Mouse (Mus musculus) Muller cell, postnatal 12 days (primary cell): Measurements from ENCODE around the gene Fgf3.
"Not testable (repeated sequence)": the region's sequence is repeated elsewhere in the genome, so short reads cannot be mapped to it uniquely, and the experiment has no call there.

Experiments used
- DNase-seq: peaks from one replicate; pipeline ENCODE4 v3.0.0-alpha.2; 2015; ENCODE audit errors: inconsistent ontology term

Fgf3 gene

GRCm38 (mm10) chr7:144857826-144858342 is 20.0 kb downstream of the Fgf3 start:
- no peak for DNase-seq

DNA sequence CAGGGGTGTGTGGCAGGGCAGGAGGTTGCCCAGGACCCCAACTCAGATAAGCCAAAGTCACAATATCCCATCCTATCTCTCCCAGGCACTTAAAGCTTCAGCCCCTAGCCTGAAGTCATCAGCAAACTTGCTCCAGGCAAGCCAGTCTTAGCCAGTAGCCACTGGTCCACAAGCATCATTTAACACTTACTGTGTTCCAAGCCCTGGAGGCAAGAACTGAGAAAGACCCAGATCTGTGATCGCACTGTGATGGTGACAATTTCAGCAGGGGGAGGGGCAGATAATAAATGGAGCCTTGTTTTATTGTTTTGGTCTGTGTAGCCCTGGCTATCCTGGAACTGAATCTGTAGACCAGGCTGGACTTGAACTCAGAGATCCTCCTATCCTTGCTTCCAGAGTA is 20.8 kb downstream of the Fgf3 start:
- DNase-seq, result no peak

- DNase-seq, result no peak
These were observed 23.3 kb downstream of the Fgf3 start for GRCm38 (mm10) chr7:144861056-144861768.

GRCm38 (mm10) chr7:144861769-144862070 is 23.8 kb downstream of the Fgf3 start:
- DNase-seq, result peak; percentile 25

DNA sequence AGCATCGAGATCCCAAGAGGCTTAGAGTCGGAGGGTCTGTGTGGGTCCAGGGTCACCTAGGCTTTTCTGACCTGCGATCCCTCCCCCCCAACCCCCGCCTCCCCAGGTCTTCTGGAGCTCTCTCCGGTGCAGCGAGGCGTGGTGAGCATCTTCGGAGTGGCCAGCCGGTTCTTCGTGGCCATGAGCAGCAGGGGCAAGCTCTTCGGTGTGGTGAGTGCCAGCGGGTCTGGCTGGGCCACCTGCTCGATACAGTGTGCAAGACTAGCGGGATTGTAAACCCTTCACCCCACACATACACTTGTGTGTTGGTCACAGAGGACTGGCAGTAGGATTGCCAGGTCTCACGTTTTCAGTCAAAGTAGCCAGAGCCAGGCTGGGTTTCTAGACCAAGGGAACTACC is 24.2 kb downstream of the Fgf3 start:
- no peak for DNase-seq

GRCm38 (mm10) chr7:144862712-144863111 is 24.8 kb downstream of the Fgf3 start:
- no peak for DNase-seq

- DNase-seq, result no peak
These were observed 25.3 kb downstream of the Fgf3 start for GRCm38 (mm10) chr7:144863196-144863595.

DNA sequence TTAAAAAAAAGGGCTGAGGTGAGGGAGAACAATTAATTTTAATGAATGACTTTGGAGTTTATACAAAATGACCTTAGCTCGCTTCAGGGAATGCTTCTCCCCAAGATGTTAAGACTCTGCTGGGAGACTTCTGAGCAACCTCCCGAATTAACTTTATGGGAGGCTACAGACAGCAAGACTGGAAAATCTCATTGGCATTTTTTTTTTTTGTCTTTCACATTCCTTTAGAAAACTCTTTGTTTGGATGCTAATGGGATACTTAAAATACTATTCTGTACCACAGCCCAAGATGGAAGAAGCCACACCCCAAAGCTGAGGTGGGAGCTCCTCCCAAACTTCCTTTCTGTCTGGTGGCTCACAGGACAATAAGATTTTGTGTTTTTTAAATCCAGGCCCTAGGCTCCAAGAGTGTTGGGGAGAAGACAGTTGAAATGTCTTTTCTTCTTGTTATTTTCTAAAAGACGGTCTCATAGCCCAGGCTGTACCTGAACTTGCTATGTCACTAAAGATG is 26.3 kb downstream of the Fgf3 start:
- no peak for DNase-seq

GRCm38 (mm10) chr7:144867161-144867560 is 29.3 kb downstream of the Fgf3 start:
- DNase-seq, result no peak

DNA sequence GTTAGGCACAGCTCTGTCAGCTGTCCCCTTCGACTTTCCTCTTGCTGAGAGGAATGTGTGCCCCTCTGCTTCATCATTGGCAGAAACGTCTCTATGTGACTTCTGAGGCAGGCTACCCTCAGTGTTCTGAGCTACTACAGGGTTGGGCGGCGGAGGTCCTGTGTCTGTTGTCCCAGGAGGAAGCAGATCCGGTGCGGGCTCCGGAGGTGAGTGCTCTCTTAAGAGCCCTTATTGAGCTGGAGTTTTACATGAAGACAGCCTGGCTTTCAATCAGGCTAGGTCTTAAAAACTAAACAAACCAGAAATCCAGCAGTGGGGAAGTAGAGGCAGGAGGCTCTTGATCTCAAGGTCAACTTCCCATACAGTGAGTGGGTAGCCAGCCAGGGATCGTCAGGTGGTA is 29.7 kb downstream of the Fgf3 start:
- DNase-seq, result no peak

- DNase-seq, result no peak
These were observed 34.5 kb downstream of the Fgf3 start for GRCm38 (mm10) chr7:144872420-144872819.

DNA sequence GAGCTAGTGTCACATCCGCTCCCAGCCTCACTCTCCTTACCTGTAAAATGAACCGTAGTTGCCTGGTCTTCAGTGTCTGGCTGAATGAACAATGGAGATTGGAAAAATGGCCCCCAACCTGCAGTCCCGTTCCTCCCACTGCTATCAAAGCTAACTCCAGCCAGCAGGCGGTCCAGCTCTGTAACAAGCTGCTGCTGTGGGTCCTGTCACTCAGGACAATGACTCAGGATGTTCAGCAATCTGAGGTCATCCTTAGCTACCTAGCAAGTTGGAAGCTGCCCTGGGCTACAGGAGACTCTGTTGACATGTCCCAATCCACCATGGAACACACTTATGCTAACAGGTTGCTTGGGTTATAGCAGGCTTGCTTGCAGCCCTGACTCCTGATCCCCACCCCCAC is 35.3 kb downstream of the Fgf3 start:
- no peak for DNase-seq

GRCm38 (mm10) chr7:144874226-144874625 is 36.3 kb downstream of the Fgf3 start:
- no peak for DNase-seq

DNA sequence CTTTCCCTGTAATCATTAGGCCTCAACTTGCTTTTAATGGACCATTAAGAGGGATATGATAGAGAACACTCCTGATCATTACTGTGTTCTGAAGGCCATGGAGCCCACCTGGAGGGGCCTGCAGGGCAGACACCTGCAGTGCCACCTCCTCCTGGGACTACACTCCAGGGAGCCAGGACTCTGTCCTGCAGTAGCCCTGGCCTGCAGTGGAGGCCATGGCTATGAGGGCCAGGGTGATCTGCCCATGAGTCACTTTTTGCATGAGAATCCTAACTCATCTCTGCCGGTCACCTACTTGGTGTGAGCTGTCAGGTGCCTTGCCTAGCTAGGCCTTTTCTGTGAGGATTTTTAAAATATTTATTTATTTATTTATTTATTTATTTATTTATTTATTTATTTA is 40.5 kb downstream of the Fgf3 start:
- no peak for DNase-seq

DNA sequence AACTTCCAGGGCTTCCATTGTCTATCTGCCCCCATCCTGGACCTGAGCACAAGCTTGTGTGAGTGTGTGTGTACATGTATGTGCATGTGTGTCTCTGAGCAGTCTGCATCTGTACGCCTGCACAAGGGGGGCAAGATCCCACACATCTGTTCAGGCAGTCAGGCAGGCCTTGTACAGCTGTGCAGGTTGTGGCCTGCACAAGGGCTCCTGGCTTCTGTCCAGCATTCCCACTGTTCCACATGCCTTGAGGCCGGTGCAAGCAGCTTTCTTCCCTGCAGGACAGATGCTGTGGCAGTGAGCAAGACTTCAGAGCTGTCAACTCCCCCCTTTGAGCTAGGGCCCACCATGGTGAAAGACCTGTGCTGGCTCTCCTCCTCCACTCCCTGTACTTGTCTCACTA is 45.2 kb downstream of the Fgf3 start:
- no peak for DNase-seq

DNA sequence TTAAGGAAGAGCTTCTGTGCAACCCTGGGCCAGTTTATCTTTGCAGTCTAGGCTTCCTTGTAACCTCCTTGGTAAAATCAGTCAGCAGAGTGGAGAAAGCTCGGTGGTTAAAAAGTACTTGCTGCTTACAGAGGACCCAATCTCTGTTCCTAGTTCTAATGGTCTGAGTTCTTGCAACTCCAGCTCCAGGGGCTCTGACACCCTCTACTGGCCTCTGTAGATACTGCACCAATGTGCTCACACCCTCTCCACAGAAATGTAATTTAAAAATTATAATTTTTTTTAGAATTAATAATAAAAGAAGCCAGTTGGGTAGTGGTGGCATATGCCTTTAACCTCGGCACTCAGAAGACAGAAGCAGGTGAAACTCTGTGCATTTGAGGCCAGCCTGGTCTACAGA is 49.8 kb downstream of the Fgf3 start:
- DNase-seq, result no peak

GRCm38 (mm10) chr7:144888564-144889299 is 50.8 kb downstream of the Fgf3 start:
- no peak for DNase-seq

DNA sequence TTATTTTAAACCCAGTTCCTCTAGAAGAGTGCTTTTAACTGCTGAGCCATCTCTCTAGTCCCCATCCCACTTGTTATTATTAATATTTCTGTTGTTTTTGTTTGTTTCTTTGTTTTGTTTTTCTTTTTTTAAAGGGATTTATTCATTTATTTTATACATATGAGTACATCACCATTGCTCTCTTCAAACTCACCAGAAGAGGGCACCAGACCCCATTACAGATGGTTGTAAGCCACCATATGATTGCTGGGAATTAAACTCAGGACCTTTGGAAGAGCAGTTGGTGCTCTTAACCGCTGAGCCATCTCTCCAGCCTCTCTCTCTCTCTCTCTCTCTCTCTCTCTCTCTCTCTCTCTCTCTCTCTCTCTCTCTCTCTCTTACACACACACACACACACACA is 52.8 kb downstream of the Fgf3 start:
- DNase-seq, result not testable (repeated sequence)

DNA sequence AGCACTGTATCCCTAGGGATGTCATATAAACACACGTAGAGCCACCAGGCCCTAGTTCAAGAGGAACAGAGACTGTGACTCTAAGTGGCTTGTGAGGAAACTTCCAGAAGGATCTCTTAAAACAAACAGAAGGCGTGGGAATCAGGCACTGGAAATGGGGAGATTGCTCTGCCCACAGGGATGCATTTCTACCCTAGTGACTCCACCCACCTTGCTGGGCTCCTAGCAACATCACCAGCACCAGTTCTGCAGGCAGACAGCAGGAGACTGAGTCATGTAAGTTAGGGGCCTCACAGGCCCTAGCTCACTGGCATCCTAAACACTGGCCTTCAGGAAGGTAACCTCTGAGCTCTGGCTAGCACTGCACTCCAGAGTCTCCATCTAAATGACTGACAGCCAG is 54.0 kb downstream of the Fgf3 start:
- no peak for DNase-seq

GRCm38 (mm10) chr7:144892322-144892721 is 54.4 kb downstream of the Fgf3 start:
- no peak for DNase-seq
